Mouse (Mus musculus) liver, embryonic 14.5 days (tissue): ENCODE measurements around the gene Chrm3.

Source experiments
- CTCF ChIP-seq: IDR thresholded peaks from 2 replicates; pipeline ENCODE4 v1.5.1; 2016; ENCODE audit warnings: antibody characterized with exemption, low read depth, control low read depth
- EP300 ChIP-seq: IDR thresholded peaks from 2 replicates; pipeline ENCODE4 v1.6.1; 2016; ENCODE audit warnings: antibody characterized with exemption, low read depth

DNA sequence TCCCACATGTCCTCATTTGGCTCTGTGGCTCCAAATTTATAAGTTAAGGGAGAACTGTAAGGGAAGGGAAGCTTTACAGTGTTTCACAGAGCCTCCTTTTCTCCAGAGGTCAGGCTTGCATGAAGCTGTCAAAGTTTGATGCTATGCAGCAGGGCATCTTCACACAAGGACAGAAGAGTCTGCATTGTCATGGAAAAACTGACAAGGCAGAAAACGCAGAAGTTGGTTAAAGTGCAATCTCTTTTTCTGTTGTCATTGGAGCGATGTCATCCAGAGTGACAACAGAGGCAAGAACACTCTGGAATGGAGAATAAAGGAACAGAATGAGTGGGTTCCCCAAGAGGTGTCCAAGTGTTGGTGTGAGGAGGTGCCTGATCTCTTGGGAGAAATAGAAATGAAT is 377.4 kb downstream of the Chrm3 start:
- TF ChIP-seq CTCF (no peak), EP300 (no peak)
